Mouse (Mus musculus): ENCODE measurements around the gene Hspa1l. TPM values are rescaled to one million over a fixed set of nuclear protein-coding genes. Genes with fewer than 3 reads are reported as not detected.
"Not testable (repeated sequence)": the region's sequence is repeated elsewhere in the genome, so short reads cannot be mapped to it uniquely, and the experiment has no call there.

Gene Hspa1l
- total RNA-seq, 2 experiments from 2014 or later: 0.32 TPM; not detected in 1

GRCm38 (mm10) chr17:34950514-34951455 is 21.7 kb upstream of the Hspa1l start:
- no peak for DNase-seq (ENCODE audit: low spot score in 2 of 2)
- intact Hi-C loops (cut with DNase I): loop anchor here (5.0 kb wide), 1 partner anchor 53 kb away; the partner anchor contains the start of genes C2 and Ehmt2

DNA sequence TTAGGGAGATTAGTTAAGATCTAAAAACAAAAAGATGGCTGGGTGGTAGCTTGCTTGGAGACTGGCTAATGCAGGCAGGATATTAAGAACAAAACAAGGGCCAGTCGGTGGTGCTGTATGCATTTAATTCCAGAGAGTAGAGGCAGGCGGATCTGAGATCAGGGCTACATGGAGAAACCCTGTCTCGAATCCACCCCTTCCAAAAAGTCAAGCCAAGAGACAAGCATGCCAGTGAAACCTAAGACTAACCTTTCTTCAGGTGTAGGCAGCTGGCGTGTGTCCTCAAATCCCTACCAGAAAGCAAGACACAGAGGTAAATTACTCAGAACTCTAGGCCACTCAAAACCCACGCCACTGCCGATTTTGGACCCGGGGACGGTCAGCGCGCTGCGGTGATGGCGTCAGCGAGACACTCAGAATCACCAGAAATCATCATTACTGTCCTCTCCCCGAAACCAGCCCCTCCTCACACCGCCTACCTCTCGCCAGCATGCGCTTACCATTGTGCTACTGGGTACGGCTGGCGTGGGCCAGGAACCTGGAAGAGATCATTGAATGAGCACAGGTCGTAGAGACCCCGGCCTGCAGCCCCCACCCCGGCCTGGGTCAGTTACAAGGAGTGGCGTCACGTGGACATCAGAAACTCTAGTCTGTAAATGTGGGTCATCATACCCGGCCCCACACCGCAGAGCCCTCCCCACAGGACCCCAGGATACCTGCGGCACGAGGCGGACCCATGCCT is 20.7 kb upstream of the Hspa1l start:
- peak; percentile 55 to 69 for DNase-seq (ENCODE audit: low spot score in 2 of 2)
- intact Hi-C loops (cut with DNase I): loop anchor here (1.0 to 5.0 kb wide), 2 partner anchors 29 to 55 kb away; partner anchors contain the start of genes C2, Ehmt2 and Lsm2

DNA sequence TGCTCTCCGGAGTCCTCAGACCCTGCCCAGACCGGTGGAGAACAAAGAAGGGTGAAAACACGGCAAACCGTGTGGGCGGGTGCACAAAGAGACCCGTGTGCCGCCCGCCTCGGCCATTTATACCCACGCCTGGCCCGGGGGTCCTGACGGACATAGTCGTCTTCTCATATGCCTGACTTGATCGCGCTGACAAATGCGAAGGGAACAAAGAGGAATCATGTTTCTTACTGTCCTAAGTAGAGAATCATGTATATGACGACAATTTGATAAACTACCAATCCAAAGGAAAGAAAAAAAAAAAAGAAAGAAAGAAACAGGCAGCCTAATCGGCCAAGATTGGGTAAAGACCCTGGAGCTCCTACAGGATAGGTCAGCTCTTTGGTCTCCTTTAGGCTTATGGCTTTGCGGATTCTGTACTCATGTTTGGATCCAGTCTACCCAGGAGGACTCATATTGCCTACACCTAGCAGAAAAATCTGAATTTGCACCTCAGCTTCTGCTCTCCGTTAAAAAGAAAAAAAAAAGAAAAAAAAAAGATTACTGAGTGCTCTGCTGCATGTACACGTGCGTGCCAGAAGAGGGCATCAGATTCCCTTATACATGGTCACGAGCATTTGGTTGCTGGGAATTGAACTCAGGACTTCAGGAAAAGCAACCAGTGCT is 20.0 kb upstream of the Hspa1l start:
- intact Hi-C loops (cut with DNase I): loop anchor here (1.0 to 5.0 kb wide), 2 partner anchors 29 to 55 kb away; partner anchors contain the start of genes C2, Ehmt2 and Lsm2
- peak; percentile 26 to 79 for DNase-seq (ENCODE audit: low spot score in 2 of 2)

GRCm38 (mm10) chr17:34953258-34953657 is 19.2 kb upstream of the Hspa1l start:
- DNase-seq (ENCODE audit: low spot score in 2 of 2): no peak
- intact Hi-C loops (cut with DNase I): loop anchor here (5.0 kb wide), 1 partner anchor 56 kb away; the partner anchor contains the start of genes C2 and Ehmt2

- DNase-seq (ENCODE audit: low spot score in 2 of 2): no peak
- intact Hi-C loops (cut with DNase I): loop anchor here (5.0 kb wide), 1 partner anchor 57 kb away; the partner anchor contains the start of genes C2 and Ehmt2
Measured at GRCm38 (mm10) chr17:34953904-34954303, 18.6 kb upstream of the Hspa1l start.

GRCm38 (mm10) chr17:34954831-34955230 is 17.7 kb upstream of the Hspa1l start:
- intact Hi-C loops (cut with DNase I): loop anchor here (5.0 kb wide), 1 partner anchor 58 kb away; the partner anchor contains the start of genes C2 and Ehmt2
- no peak for DNase-seq (ENCODE audit: low spot score in 2 of 2)

- DNase-seq (ENCODE audit: low spot score in 2 of 2): no peak
- intact Hi-C loops (cut with DNase I): no loop called here
Measured at GRCm38 (mm10) chr17:34955884-34956283, 16.6 kb upstream of the Hspa1l start.

- no peak for DNase-seq (ENCODE audit: low spot score in 2 of 2)
- intact Hi-C loops (cut with DNase I): no loop called here
Measured at GRCm38 (mm10) chr17:34956340-34956739, 16.2 kb upstream of the Hspa1l start.

- DNase-seq (ENCODE audit: low spot score in 2 of 2); intact Hi-C loops (cut with DNase I): not testable (repeated sequence)
Measured at GRCm38 (mm10) chr17:34957291-34957690, 15.2 kb upstream of the Hspa1l start.

GRCm38 (mm10) chr17:34957966-34958365 is 14.5 kb upstream of the Hspa1l start:
- intact Hi-C loops (cut with DNase I); DNase-seq (ENCODE audit: low spot score in 2 of 2): not testable (repeated sequence)

DNA sequence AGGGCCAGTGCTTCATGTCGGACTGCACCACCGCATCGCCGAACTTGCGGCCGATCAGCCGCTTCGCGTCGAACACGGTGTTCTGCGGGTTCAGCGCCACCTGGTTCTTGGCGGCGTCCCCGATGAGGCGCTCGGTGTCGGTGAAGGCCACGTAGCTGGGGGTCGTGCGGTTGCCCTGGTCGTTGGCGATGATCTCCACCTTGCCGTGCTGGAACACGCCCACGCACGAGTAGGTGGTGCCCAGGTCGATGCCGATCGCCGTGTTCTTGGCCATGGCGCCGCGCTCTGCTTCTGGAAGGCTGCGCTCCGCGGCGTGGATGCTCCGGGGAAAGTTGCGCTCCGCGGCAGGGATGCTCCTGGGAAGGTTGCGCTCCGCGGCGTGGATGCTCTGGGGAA is 13.8 kb upstream of the Hspa1l start:
- DNase-seq (ENCODE audit: low spot score in 2 of 2); intact Hi-C loops (cut with DNase I): not testable (repeated sequence)

DNA sequence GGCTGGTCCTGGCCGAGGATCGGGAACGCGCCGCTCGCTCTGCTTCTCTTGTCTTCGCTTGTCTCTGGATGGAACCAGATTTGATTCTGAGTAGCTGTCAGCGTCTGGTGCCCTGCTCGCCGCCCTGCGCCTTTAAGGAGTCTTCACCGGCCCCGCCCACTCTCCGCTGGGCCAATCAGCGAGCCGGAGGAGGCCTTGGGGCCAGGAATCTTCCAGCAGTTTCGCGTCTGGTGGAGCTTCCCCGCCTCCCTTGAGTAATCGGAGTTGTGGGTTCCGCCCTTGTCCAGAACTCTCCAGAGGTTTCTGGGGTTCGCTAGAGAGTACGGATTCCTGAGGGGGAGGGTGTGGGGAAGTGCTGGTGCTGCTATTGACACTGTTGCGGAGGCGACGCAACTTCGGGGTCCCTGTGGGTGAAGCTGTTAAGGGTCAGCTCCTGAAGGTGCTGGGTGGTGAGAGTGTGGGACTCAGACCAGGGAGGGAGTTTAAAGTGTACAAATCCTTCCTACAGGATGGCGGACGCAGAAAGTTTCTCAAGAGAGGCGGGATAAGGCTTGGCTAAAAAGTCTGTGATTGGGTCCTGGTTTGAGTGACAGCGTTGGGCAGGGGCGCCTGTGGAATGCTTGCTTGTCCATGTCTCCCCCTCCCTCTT is 13.2 kb upstream of the Hspa1l start, which contains the start of gene Hspa1b:
Hspa1b (minus strand) TSS at position 109 of the 649 bp plus-strand sequence.
- DNase-seq (ENCODE audit: low spot score in 2 of 2): peak; percentile 84 to 87
- intact Hi-C loops (cut with DNase I): not testable (repeated sequence)

DNA sequence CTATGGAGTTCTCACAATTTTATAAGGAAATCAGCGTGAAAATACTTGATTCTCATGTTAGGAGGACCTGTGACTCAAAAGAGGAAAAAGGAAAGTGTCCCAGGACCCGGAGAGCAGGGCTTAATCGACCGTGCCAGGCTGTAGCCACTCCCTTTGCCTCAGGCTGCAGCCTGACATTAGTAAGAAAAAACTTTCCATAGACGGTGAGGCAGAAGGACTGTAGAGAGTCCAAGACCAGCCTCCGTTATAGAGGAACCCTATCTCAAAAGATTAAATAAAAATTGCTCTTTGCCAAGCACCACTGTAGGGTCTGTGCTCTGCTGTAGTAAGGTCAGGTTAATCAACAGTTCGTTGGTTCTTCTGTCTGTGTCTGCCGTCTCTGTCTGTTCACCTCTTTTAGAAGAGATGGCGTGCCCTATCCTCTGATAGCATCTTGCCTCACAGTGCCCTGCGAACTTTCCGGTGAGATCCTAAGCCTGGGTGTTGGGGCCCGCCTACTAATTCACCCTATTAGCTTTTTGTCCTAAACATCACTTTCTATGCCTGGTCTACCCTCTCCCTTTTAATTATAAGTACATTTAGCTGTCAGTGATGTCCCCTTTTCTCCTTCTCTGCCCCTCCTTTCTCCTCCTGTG is 12.5 kb upstream of the Hspa1l start:
- no peak for DNase-seq (ENCODE audit: low spot score in 2 of 2)
- intact Hi-C loops (cut with DNase I): no loop called here

GRCm38 (mm10) chr17:34960702-34961493 is 11.6 kb upstream of the Hspa1l start:
- intact Hi-C loops (cut with DNase I): no loop called here
- no peak for DNase-seq (ENCODE audit: low spot score in 2 of 2)

DNA sequence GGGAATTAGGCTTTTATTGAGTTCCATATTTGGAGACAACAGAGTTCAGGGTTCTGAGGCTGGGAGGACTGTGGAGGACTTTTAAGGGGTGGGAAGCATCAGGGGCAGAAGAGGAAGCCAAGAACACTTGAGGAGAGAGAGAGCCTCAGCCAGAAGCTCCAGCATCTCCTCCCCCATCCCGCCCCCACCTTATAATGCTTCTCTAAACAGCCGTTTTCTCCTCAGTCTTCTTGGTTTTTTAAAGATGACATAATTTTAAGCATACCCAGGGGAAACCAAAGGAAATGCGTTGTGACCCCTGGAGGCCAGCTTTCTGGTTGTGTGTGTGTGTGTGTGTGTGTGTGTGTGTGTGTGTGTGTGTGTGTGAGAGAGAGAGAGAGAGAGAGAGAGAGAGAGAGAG is 10.4 kb upstream of the Hspa1l start:
- no peak for DNase-seq (ENCODE audit: low spot score in 2 of 2)
- intact Hi-C loops (cut with DNase I): no loop called here

- intact Hi-C loops (cut with DNase I): no loop called here
- no peak for DNase-seq (ENCODE audit: low spot score in 2 of 2)
Measured at GRCm38 (mm10) chr17:34962841-34963240, 9.7 kb upstream of the Hspa1l start.

DNA sequence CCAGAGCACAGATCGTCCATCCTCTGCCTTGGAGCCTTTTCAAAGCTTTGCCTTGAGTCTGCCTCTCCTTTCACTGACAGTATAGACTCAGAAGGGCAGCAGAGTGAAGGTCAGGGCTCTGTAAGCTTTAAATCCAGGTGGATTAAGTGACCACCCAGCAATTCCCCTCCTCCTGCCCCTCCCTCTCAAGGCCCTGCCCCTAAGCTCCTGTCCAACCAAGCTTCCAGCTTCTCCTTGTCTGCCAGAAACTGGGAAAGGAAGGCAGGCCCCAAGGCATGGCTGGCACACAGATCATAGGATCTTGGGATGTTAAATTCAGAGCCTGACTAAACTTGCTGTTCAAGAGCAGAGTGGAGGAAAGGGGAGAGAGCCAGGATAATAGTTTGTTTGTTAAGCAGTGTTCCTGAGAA is 7.9 kb upstream of the Hspa1l start:
- intact Hi-C loops (cut with DNase I): no loop called here
- DNase-seq (ENCODE audit: low spot score in 2 of 2): no peak

DNA sequence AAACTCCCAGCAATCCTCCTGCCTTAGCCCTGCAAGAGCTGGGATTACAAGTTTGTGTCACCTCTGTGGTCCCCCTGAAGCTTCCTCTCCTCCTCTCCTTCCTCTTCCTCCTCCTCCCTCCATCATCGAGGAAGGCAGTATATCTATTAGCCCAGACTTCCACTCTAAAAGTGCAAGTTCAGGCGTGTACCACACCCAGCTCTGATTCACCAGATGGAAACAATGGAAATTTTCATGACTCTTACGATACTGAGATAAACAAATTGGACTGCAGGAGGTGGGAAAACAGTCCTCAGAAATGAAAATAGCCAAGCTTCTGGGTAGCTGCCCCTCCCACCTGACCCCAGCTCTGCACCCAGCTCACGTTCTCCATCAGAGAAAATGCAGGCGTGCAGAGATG is 6.9 kb upstream of the Hspa1l start:
- no peak for DNase-seq (ENCODE audit: low spot score in 2 of 2)
- intact Hi-C loops (cut with DNase I): no loop called here
